Mouse (Mus musculus) embryo, embryonic 9.5 days (tissue): ENCODE data around the gene Otop2.

Experiments
- DNase-seq: peaks from one replicate; pipeline ENCODE4 v3.0.0-alpha.2; 2017; ENCODE audit errors: extremely low spot score

Gene Otop2

GRCm38 (mm10) chr11:115381276-115381675, 74.3 kb downstream of the Otop2 start:
- DNase-seq: no peak
